Mouse (Mus musculus) liver (tissue): Measurements from ENCODE around the gene Olfr659.

Source experiments
- DNase-seq: peaks from one replicate; pipeline ENCODE4 v3.0.0-alpha.2; 2020; ENCODE audit warnings: mixed read lengths

Gene Olfr659

GRCm38 (mm10) chr7:104666453-104666852, at the start of gene Olfr659:
Gene Olfr659, plus strand, starts transcription at chr7:104666753.
- no peak for DNase-seq

GRCm38 (mm10) chr7:104624494-104624893, 42.1 kb upstream of the Olfr659 start, which contains the start of gene Olfr657:
Gene Olfr657, plus strand, starts transcription at chr7:104624794.
- no peak for DNase-seq

- DNase-seq: peak; percentile 40
These were observed 19.6 kb upstream of the Olfr659 start, which contains the start of gene Olfr658 for GRCm38 (mm10) chr7:104646841-104647482. Gene Olfr658, minus strand, starts transcription at chr7:104647305.

- DNase-seq: no peak
These were observed 19.6 kb downstream of the Olfr659 start, which contains the start of gene Olfr661 for GRCm38 (mm10) chr7:104686201-104686600. Gene Olfr661, plus strand, starts transcription at chr7:104686501.
